Mouse (Mus musculus) kidney, postnatal 10 days (tissue): Measurements from ENCODE around the gene Eloa.
"Not testable (repeated sequence)": the region's sequence is repeated elsewhere in the genome, so short reads cannot be mapped to it uniquely, and the experiment has no call there.

Experiments
- DNase-seq: peaks from one replicate; pipeline ENCODE4 v3.0.0; 2021; ENCODE audit warnings: mixed read lengths

The Eloa gene

DNA sequence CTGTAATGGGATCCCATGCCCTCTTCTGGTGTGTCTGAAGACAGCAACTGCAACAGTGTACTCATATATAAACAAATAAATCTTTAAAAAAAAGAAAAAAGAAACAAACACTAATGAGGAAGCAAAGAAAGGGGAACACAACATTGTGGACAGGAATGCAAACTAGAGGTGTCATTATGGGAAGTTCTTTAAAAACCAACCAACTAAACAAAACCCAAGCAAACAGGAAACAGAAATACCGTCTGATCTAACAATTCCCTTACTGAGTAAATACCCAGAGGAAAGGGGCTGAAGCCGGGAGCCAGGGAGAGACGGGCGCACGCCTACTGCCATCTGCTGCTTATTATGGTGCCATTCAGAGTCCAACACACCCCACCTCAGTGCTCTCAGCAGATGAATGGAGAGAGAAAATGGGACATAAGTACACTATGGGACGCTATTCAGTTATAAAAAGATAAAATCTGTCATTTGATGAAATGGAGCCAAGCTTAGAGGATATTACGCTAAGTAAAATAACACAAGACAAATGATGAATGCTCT is 40.0 kb downstream of the Eloa start:
- no peak for DNase-seq

- not testable (repeated sequence) for DNase-seq
These were observed 41.3 kb downstream of the Eloa start for GRCm38 (mm10) chr4:135980223-135980622.

- DNase-seq = no peak
These were observed 45.4 kb downstream of the Eloa start for GRCm38 (mm10) chr4:135976146-135976545.

GRCm38 (mm10) chr4:135972911-135973811 is 48.4 kb downstream of the Eloa start:
- no peak for DNase-seq

DNA sequence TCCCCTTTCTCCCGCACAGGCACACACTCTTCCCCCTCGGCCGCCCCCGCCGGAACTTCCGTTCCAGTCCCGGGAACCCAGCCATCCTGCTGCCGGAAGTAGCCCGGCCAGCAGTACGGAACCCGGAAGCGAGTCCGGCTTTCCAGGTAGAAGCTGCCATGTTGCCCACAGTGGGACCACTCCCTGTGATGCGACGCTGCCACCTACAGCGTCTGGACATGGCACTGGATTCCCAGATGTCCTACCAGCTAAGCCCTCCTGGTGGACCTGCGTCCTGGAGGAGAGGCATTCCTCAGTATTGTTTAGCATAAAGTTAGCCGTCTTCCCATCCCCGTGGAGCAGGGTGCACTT is 49.0 kb downstream of the Eloa start, which contains the start of gene Lypla2:
TSS of gene Lypla2 (minus strand) at position 71 of the 351 bp plus-strand sequence.
- peak; percentile 94 for DNase-seq

GRCm38 (mm10) chr4:135971805-135972555 is 49.6 kb downstream of the Eloa start:
- DNase-seq = no peak

GRCm38 (mm10) chr4:135970585-135970984 is 51.0 kb downstream of the Eloa start:
- DNase-seq = peak; percentile 10

GRCm38 (mm10) chr4:135969070-135969750 is 52.4 kb downstream of the Eloa start:
- DNase-seq = no peak

- DNase-seq = no peak
These were observed 53.2 kb downstream of the Eloa start for GRCm38 (mm10) chr4:135968271-135968869.

GRCm38 (mm10) chr4:135967086-135967760 is 54.3 kb downstream of the Eloa start:
- DNase-seq = no peak

- no peak for DNase-seq
These were observed 55.3 kb downstream of the Eloa start for GRCm38 (mm10) chr4:135966283-135966682.

GRCm38 (mm10) chr4:135965113-135965512 is 56.5 kb downstream of the Eloa start:
- DNase-seq = no peak

- peak; percentile 76 for DNase-seq
These were observed 57.1 kb downstream of the Eloa start for GRCm38 (mm10) chr4:135964426-135964825.

GRCm38 (mm10) chr4:135963457-135964193 is 57.9 kb downstream of the Eloa start, which contains the start of gene Gale:
Gene Gale (plus strand): TSS chr4:135963727.
- peak; percentile 98 for DNase-seq

DNA sequence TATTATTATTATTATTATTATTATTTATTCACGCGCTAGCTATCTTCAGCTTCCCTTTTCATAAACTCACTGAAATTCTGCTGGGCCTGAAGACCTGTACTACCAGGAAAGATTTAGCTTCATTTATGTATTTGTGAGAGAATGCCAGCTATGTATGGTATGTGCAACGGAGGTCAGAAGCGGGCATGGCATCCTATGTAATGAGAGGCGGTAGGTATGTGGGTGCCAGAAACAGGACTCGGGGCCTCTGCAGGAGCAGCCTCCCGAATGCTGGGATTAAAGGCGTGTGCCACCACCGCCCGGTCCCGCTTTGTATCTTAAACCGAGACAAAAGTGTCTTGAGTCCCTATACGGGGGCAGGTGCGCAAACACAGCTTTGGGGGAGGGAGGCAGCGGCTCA is 58.6 kb downstream of the Eloa start:
- no peak for DNase-seq

- DNase-seq = no peak
These were observed 59.4 kb downstream of the Eloa start for GRCm38 (mm10) chr4:135962198-135962597.

GRCm38 (mm10) chr4:135961709-135962108 is 59.9 kb downstream of the Eloa start:
- no peak for DNase-seq

DNA sequence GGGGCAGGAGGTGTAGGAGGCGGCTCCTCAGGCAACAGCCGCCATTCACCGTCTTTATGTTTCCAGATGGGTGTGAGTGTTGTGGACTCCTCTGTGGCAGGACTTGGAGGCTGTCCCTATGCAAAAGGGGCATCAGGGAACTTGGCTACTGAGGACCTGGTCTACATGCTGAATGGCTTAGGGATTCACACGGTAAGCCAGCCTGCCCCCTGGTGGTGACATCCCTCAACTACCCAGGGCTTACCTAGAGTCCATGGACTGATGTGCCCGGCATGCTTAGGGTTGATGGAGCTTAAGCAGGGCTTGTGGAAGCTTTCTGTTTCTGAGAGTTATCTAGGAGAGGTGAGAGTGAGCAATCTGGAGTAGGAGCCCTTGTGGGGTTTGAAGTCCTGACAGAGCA is 60.8 kb downstream of the Eloa start:
- peak; percentile 90 for DNase-seq

DNA sequence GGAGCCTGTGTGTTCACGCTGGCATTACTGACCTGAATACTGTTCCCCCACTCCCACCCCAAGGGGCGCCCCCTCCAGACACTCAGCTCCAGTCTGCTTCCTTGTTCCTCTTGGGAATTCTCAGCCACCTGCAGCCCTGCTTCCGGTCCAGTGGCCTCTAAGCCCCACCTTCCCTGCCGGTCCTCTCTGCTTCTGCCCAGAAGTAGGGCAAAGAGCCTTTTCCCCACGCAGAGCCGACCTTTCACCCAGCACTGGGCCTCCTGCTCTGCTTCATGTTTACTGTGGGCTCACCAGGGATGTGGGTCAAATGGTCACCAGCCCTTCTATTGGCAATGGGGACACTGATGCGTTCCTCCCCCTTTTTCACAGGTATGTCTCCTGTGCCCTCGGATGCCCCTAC is 63.2 kb downstream of the Eloa start:
- peak; percentile 79 for DNase-seq

- DNase-seq = no peak
These were observed 65.7 kb downstream of the Eloa start for GRCm38 (mm10) chr4:135955886-135956285.

GRCm38 (mm10) chr4:135954241-135954640 is 67.3 kb downstream of the Eloa start:
- peak; percentile 87 for DNase-seq
